Mouse (Mus musculus) left cerebral cortex, postnatal 25 days (tissue): ENCODE results near the gene Filip1. TPM values are rescaled to one million over a fixed set of nuclear protein-coding genes. Genes with fewer than 3 reads are reported as not detected.

ENCODE experiments used
- DNase-seq, 2 experiments: peaks; one replicate each; pipeline ENCODE4 v3.0.0; 2022; ENCODE audit warnings: low spot score in 2 of 2, mixed read lengths in 1 of 2
- intact Hi-C: fragments of 180-260 bp; cut with DNase I; formaldehyde crosslinking; loops from one replicate; pipeline ENCODE4 v1.15.1; 2025
- total RNA-seq, 2 experiments: library from RNA; stranded (reverse); gene quantifications; 2 replicates each; pipeline ENCODE4 v1.2.3; 2021

The Filip1 gene
- total RNA-seq, 2 experiments from 2014 or later: 15.2 to 22.7 TPM

GRCm38 (mm10) chr9:79951984-79952383 is 60.7 kb downstream of the Filip1 start:
- intact Hi-C loops: no loop called here
- no peak for DNase-seq

- intact Hi-C loops: no loop called here
Observed at GRCm38 (mm10) chr9:79951339-79951738, 61.3 kb downstream of the Filip1 start.

GRCm38 (mm10) chr9:79950666-79951065 is 62.0 kb downstream of the Filip1 start:
- intact Hi-C loops: no loop called here
- DNase-seq: no peak

More at GRCm38 (mm10) chr9:79951339-79951738, 61.3 kb downstream of the Filip1 start:
- no peak for DNase-seq

DNA sequence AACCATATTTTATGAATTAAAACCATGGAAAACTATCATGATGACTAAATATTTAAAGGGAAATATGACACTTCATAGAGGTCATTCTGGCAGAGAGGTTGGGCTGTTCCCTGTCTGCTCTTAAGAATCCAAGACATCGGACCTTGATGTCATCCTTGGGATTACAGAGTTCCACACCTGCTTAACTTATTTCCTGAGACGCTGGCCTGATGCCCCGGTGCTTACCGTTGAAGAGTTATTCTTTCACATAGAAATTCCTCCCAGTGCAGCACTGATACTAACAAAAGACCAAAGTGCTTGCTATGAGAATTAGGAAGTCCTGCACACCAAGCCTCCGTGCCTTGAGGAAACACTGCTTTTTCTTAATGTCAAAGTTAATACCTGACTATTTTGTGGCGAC is 62.6 kb downstream of the Filip1 start:
- intact Hi-C loops: no loop called here
- DNase-seq: no peak

DNA sequence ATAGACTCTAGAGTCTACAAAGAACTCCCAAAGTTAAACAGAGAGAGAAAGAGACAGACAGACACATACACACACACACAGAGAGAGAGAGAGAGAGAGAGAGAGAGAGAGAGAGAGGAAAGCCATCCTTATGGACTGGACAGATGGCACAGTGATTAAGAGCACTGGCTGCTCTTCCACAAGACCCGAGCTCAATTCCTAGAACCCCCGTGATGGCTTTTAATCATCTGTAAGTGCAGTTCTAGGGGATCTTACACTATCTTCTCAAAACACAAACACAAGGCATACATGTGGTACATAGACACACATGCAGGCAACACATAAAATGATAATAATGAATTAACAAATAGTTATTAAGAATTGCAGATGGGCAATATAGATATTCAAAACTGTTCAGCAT is 64.3 kb downstream of the Filip1 start:
- DNase-seq: no peak
- intact Hi-C loops: no loop called here

DNA sequence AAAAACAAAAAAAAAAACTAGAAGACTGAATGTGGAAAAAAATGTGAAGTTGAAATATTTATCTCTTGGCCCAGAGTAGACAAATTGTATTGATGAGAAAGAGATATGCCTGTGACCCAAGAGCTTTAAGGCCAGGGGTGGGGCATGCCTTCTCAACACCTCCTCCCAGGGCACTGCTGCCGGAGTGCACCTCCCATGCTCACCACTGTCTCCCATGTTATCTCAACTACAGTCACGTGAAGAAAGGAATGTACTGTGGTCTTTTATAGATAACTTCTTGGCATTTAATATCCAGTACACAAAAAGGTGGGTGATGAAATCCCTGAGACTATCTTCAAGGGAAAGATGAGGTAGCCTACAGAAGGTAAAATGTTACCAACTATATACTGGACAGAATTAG is 64.7 kb downstream of the Filip1 start:
- no peak for DNase-seq
- intact Hi-C loops: no loop called here

- no peak for DNase-seq
- intact Hi-C loops: no loop called here
Observed at GRCm38 (mm10) chr9:79947414-79947813, 65.2 kb downstream of the Filip1 start.

GRCm38 (mm10) chr9:79944872-79945271 is 67.8 kb downstream of the Filip1 start:
- no peak for DNase-seq
- intact Hi-C loops: no loop called here

DNA sequence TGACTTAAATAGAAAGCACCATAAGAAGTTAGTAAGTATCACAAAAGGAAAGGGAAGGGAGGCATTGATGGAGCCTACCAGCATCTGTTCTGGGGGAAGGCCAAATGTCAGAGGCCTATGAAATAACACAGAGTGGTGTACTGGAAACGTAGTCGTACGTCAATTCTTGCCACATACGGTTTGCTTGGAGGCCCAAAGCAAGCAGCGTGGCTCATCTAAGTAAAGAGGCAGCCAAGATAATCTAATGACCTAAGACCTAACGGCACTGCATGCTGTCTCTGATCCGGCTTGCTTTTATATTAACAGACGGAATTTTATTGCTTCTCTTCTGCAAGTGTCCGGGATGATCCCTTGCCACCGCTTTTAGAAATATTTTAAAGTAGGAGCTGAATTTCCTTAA is 68.7 kb downstream of the Filip1 start:
- no peak for DNase-seq
- intact Hi-C loops: no loop called here

DNA sequence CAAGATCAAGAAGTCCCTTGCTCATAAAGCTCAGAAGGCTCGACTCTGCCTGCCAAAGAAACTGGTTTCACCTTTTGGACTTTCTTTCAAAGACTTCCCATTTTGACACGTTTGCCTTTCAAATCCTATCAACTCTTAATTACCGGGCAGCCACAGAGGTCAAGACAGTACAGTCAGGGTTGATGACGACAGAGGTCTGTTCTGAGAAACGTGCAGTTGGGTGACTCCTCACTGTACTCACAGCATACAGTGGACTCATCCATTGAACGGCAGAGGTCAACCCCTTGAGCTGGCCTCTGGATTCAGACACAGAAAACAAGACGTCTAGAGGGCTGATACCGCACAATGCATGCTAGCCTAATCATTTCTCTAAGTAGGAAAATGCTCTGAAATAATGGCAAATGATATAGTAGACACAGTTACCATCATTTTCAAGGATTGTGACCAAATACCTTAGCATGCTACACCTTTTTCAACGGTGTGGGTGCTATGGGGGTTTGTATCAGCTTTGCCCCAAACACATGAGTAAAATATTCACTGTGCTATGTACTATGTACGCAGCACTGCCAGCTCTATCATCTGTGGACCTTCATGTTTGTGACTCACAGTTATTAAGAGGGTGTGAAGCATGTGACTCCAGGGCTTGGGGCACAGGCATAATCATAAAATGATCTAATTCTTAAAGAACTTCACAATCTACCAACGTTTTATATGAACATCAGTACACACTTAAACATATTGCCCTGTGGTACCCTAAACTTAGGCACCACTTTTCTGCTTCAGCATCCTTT is 74.0 kb downstream of the Filip1 start:
- intact Hi-C loops: no loop called here
- no peak for DNase-seq

DNA sequence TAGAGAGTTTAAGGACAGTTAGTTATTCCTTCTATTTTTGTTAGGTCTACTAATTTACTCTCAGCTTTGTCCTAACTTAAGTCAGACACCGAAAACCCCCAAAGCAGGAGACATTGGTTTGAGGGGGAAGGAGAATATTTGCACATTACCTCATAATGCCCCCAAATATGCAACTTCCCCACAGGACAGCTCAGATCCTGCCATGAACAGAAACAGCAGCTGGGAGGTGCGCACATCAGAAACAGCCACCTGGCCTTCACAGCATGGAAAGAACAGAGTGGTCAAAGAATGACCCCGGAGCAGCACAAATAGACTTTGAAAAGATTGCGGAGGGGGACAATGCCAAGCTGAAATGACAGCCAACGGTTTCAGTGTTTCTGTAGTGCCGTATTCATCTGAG is 75.1 kb downstream of the Filip1 start:
- no peak for DNase-seq
- intact Hi-C loops: no loop called here

GRCm38 (mm10) chr9:79932578-79932977 is 80.1 kb downstream of the Filip1 start:
- DNase-seq: no peak
- intact Hi-C loops: no loop called here

- DNase-seq: no peak
- intact Hi-C loops: no loop called here
Observed at GRCm38 (mm10) chr9:79928092-79928491, 84.6 kb downstream of the Filip1 start.

GRCm38 (mm10) chr9:79927156-79927870 is 85.3 kb downstream of the Filip1 start:
- intact Hi-C loops: no loop called here
- DNase-seq: peak in 1 of 2 experiments; percentile 66

DNA sequence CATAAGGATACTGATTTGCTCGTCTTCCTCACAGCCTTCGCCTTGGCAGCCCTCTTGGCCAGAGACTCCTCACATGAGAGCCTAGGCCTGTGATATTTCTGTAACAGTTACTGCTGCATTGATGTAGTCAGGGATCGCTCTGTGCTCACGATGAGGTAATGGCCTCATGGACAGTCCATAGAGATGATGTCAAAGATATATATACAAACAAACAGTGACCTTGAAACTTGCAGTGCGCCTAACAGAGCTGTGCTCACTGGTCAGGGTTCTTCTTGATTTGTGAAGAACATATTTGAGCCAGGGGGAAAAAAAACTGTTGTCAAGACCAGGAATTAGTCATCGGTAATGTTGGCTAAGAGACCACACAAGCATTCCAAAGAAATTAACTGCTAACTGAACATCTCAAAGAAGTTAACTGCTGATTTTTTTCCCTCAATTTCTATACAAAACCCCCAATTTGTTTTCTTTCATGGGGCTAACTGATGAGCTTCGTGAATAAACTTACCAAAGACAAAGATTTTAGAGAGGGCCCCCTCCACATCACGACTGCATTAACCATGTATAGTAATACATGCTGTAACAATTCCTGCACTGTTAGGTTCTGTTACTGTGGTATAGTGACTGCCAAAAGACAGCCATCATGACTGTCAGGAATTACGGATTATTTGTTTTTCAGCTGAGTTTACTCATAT is 86.0 kb downstream of the Filip1 start:
- intact Hi-C loops: no loop called here
- no peak for DNase-seq

- intact Hi-C loops: no loop called here
- no peak for DNase-seq
Observed at GRCm38 (mm10) chr9:79925950-79926349, 86.7 kb downstream of the Filip1 start.

- intact Hi-C loops: no loop called here
- no peak for DNase-seq
Observed at GRCm38 (mm10) chr9:79923262-79923661, 89.4 kb downstream of the Filip1 start.

GRCm38 (mm10) chr9:79922493-79922760 is 90.2 kb downstream of the Filip1 start:
- intact Hi-C loops: no loop called here

DNA sequence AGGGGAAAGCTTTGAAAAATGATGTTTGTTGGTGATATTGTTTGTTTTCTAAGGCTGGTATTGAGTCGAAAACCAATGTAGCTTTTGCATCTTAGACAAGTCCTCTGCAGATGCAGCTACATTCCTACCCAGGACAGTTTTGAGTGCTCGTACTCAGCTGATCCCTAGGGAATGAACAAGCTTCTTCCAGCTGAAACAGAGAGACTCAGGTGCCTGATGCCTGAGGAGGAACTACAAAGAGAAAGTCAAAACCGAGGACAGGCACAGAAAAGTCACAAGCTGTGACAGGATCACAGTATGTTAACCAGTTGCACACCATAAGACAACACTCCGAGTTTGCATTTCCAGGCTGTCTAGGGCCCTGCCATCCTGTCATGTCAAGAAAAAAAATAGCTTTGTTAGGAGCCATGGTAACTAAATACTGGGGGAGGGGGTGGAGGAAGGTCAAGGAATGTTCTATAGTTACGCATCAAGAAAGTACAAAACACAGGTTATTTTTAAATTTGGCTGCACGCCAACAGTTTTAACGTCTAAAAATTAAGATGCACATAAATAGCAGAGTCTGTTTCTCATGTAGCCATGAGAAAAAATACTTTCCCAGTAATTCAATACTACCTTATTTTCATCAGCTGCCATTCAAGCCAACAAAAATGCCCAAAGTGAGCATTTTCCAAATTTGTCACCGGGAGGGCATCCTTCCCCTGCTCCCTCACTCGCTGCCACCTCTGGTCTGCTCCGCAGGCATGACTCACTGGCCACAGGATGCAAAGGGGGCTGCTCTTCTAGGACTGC is 90.8 kb downstream of the Filip1 start:
- no peak for DNase-seq
- intact Hi-C loops: no loop called here

More at GRCm38 (mm10) chr9:79922493-79922760, 90.2 kb downstream of the Filip1 start:
- DNase-seq: no peak

DNA sequence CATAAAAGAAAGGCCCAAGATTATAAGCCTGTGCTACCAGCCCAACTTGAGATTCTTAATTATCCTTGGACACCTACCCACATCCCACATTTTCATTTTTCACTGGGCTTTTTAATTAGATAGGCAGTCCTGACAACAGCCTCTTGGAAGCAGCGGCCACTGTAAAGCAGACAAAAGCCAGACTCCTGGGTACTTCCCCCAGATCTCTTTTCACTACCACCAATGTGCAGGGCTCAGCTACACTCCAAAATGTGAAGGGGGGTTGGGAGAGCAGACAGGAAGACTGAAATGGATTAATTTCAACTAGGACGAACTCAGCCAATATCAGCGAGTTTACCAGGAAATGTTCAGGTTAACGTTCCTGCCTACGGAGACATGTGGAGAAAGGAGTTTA is 92.1 kb downstream of the Filip1 start:
- no peak for DNase-seq
- intact Hi-C loops: no loop called here
